Mouse (Mus musculus): ENCODE measurements around the gene Rnf26.

DNA sequence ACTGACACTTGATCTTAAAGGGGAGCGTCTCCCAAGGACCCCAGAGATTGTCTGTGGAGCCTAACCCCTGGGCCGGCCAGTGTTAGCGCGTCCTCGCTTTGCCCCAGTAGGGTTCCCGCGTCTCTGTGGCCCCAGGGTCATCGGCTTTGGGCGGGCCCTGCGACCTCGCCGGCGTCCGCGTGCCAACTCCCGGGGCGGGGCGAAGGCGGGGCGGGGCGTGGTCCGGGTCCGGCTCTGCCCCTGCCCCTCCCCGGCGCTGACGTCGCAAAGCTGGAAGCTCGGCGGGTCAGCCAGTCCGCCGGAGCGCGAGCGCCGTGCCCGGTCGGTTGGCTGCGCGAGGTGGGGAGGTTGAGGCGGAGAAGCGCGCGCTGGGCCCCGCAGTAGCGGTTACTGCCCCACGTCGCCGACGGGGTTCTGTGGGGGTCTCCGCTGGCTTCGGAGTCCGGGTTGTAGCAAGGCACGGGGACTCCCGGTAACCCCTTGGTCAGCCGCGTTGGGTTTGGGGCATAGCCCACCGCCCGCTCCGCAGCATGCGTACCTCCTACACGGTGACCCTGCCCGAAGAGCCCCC, 28.6 kb downstream of the Rnf26 start:
- TF ChIP-seq CTCF (IDR thresholded peaks at IDR 0.05; ENCODE audit: insufficient read depth, low read depth, low read length) (no peak), POLR2A (IDR thresholded peaks at IDR 0.05; ENCODE audit: insufficient read depth, low read depth, low read length) (peak; percentile 91)
